In the genomic region with DNA sequence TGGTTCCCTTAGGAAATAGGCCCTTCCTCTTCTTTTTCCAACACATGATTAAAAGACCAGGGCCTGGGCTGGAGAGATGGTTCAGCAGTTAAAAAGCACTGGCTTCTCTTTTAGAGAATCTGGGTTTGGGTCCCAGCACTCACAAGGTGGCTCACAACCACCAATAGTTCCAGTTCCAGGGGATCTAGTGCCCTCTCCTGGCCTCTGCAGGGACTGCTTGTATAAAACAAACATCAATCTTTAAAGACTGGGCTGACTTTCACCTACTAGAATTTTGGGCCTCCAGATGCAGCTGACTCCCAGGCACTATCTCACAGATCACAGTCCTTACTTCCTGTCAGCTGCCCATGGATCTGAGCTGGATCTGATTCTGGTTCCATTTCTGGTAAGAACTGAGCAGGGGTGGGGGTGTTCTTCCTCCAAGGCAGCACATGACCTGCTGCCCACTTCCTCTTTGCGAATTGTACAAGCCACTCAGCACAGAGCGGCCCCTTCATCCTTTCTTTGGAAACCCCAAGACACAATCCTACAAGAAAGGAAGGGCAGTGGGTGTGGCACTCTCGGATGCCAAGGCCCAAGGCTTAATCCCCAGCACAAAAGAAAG, we compare ENCODE assay signal across 11 mouse cellular contexts.
A peak's percentile ranks its signal among the peaks of the same experiment; 100 is the strongest.
DNase-seq lines count a peak whose midpoint lies in the region; ATAC-seq and TF ChIP-seq lines count a peak whose summit lies in the region.
"Had no signal": no experiment of that assay in that cellular context is flagged by ENCODE, and none has a peak within 500 bp of the region (broad histone marks: within the 10 kb centered on the region; RNA-seq: fewer than 3 reads in every experiment).

No protein-coding gene starts in this region.

- no peak overlapping the region for H3K9ac ChIP-seq in CH12.LX (ENCODE audit: insufficient read depth, low read depth)
- H3K9ac ChIP-seq: lung, embryonic 15.5 days; neural tube, embryonic 15.5 days had no signal

- H3K4me2 ChIP-seq in CH12.LX (ENCODE audit: insufficient read depth, low read depth, poor library complexity, severe bottlenecking), result no peak overlapping the region
- H3K4me2 ChIP-seq: lung, embryonic 15.5 days; neural tube, embryonic 15.5 days had no signal

- no peak overlapping the region for H3K27ac ChIP-seq in left cerebral cortex, adult 2 months
- H3K27ac ChIP-seq in CH12.LX (ENCODE audit: insufficient read depth, low read depth), result no peak overlapping the region
- H3K27ac ChIP-seq: lung, embryonic 15.5 days; neural tube, embryonic 15.5 days had no signal

- peak; percentile 84 for ATAC-seq in megakaryocyte, adult 5-6 weeks (ENCODE audit: poor library complexity, severe bottlenecking)

- DNase-seq in left cerebral cortex, adult 2 months (ENCODE audit: extremely low spot score in 1 of 2, low spot score in 2 of 2), result no peak
- no peak for DNase-seq in left cerebral cortex, adult 18-20 months (ENCODE audit: low spot score in 2 of 2)
- DNase-seq in CH12.LX (ENCODE audit: extremely low read depth) (no peak), ZHBTc4 (ENCODE audit: low read depth, low spot score) (peak; percentile 91)
- DNase-seq in adrenal gland, postnatal 25 days, result no peak
- no peak for DNase-seq in retina, embryonic 14.5 days (ENCODE audit: low spot score)
- DNase-seq: cerebellum, adult 8-10 months; kidney, postnatal 14 days had no signal

- H3K4me3 ChIP-seq in left cerebral cortex, adult 2 months, result no peak overlapping the region
- H3K4me3 ChIP-seq in CH12.LX (replicated peaks in 1 of 3; ENCODE audit: low read depth in 2 of 3, low read length in 2 of 3, poor library complexity in 1 of 3), result no peak overlapping the region
- H3K4me3 ChIP-seq: lung, embryonic 15.5 days; neural tube, embryonic 15.5 days had no signal

- H3K4me1 ChIP-seq in CH12.LX (ENCODE audit: control insufficient read depth in 1 of 2, insufficient read depth in 2 of 2), result peaks cover 0 to 8% of the 10 kb centered on the region in 2 experiments; a peak in 1 of 4 replicates

- H3K27me3 ChIP-seq in CH12.LX (replicated peaks), result peaks cover 7% of the 10 kb centered on the region
- H3K27me3 ChIP-seq: lung, embryonic 15.5 days; neural tube, embryonic 15.5 days had no signal

- H3K9me3 ChIP-seq in CH12.LX (replicated peaks; ENCODE audit: low read length), result peaks cover 7% of the 10 kb centered on the region
- H3K9me3 ChIP-seq: lung, embryonic 15.5 days; neural tube, embryonic 15.5 days had no signal

- intact Hi-C loops in left cerebral cortex, adult 2 months (cut with DNase I), result no loop called here

- no peak for TF ChIP-seq EP300 in CH12.LX (IDR thresholded peaks at IDR 0.05; ENCODE audit: low read length)

- in situ Hi-C loops in CH12.LX (cut with MboI; ENCODE audit: low pct_ligation_motif_present, low pct_unique_long_range_greater_than_20kb, low sequenced_read_pairs), result no loop called here

- dilution Hi-C loops in CH12.LX (cut with MboI; ENCODE audit: extremely low pct_ligation_motif_present, extremely low pct_unique_long_range_greater_than_20kb, low sequenced_read_pairs), result no loop called here

- no peak; the same call in 1 of the 2 replicates for TF ChIP-seq RAD21 in CH12.LX (IDR thresholded peaks at IDR 0.05; ENCODE audit: low read depth, low read length)

- TF ChIP-seq CTCF in left cerebral cortex, adult 2 months (IDR thresholded peaks at IDR 0.05), result peak; percentile 22
- TF ChIP-seq CTCF in CH12.LX (conservative IDR thresholded peaks at IDR 0.05 in 1 of 2, IDR thresholded peaks at IDR 0.05 in 1 of 2; ENCODE audit: low read depth in 2 of 2, low read length in 2 of 2), result peak; percentile 10 to 44; a peak in 2 of 4 replicates

- H3K79me2 ChIP-seq in CH12.LX (replicated peaks; ENCODE audit: control insufficient read depth, extremely low read depth, insufficient read depth, poor library complexity, severe bottlenecking), result no peaks in the 10 kb centered on the region

- TF ChIP-seq POLR2A in CH12.LX (IDR thresholded peaks at IDR 0.05; ENCODE audit: low read depth, low read length), result no peak

- H3K36me3 ChIP-seq in CH12.LX (replicated peaks in 1 of 2; ENCODE audit: control insufficient read depth in 1 of 2, insufficient read depth in 1 of 2, low read length in 1 of 2), result no peaks in the 10 kb centered on the region
- H3K36me3 ChIP-seq: lung, embryonic 15.5 days; neural tube, embryonic 15.5 days had no signal

TF ChIP-seq in CH12.LX, 34 proteins besides CTCF, POLR2A, EP300 and RAD21:
- TF ChIP-seq BHLHE40 (IDR thresholded peaks at IDR 0.05; ENCODE audit: low read depth, low read length) (0 out of 2 replicates have a peak, but pooled peaks have one; percentile 42), ELF1 (IDR thresholded peaks at IDR 0.05; ENCODE audit: low read depth, low read length) (no peak), JUND (conservative IDR thresholded peaks at IDR 0.05; ENCODE audit: low read depth, low read length) (no peak), ZKSCAN1 (IDR thresholded peaks at IDR 0.05; ENCODE audit: borderline replicate concordance, low read depth, low read length) (no peak), SMC3 (IDR thresholded peaks at IDR 0.05; ENCODE audit: low read depth, low read length) (peak; percentile 17; the same call in 1 of the 2 replicates), PAX5 (IDR thresholded peaks at IDR 0.05; ENCODE audit: low read length) (no peak), ETS1 (conservative IDR thresholded peaks at IDR 0.05; ENCODE audit: low read depth, low read length) (no peak), JUN (IDR thresholded peaks at IDR 0.05; ENCODE audit: insufficient read depth, low read depth, low read length) (no peak)
